Mouse (Mus musculus) gastrocnemius, postnatal 36 days (tissue): ENCODE results near the gene Tmem18. TPM values are rescaled to one million over a fixed set of nuclear protein-coding genes. Genes with fewer than 3 reads are reported as not detected.

Source experiments
- microRNA-seq, 2 experiments: library from miRNA; unstranded; fragments of <30 nt; microRNA quantifications; one replicate each; pipeline ENCODE4 v1.2.0; 2021
- total RNA-seq, 2 experiments: library from RNA; stranded (reverse); gene quantifications; 2 replicates each; pipeline ENCODE4 v1.2.3; 2021

Tmem18 gene
- total RNA-seq, 2 experiments from 2014 or later, result 5.7 to 7.7 TPM

Small RNAs within 50 kb of the gene (microRNA-seq; reads per million reads assigned to microRNA genes)
- gene Gm25243, result 0 reads per million in 2 experiments

Other genes with a start within 250 kb of the Tmem18 start
- 1 to 10 TPM in 1 of 2 experiments, not detected in 1; 1.0 TPM for gene Sntg2, start 211.1 kb upstream of the Tmem18 start, total RNA-seq